Mouse (Mus musculus) midbrain, embryonic 12.5 days (tissue): Measurements from ENCODE around the gene Gpat2. TPM values are rescaled to one million over a fixed set of nuclear protein-coding genes. Genes with fewer than 3 reads are reported as not detected.

Source experiments
- ATAC-seq: fragments of 200-750 bp; cut with Nextera tagmentation; 2 replicates; pipeline ENCODE4 v1.8.0; 2017; ENCODE audit warnings: low read depth, moderate TSS enrichment, moderate library complexity; ENCODE audit not compliant: low FRiP score
- H3K27ac ChIP-seq: fragments of 300-500 bp; sonication (generic); replicated peaks from 2 replicates; pipeline ENCODE4 v1.5.1; 2016; ENCODE audit warnings: mild to moderate bottlenecking
- H3K27me3 ChIP-seq: fragments of 300-500 bp; sonication (generic); 2 replicates; pipeline ENCODE4 v1.6.1; 2016; ENCODE audit warnings: mild to moderate bottlenecking
- H3K36me3 ChIP-seq: fragments of 300-500 bp; sonication (generic); 2 replicates; pipeline ENCODE4 v1.6.1; 2016
- H3K4me1 ChIP-seq: fragments of 300-500 bp; sonication (generic); 2 replicates; pipeline ENCODE4 v1.6.1; 2016
- H3K4me2 ChIP-seq: fragments of 300-500 bp; sonication (generic); replicated peaks from 2 replicates; pipeline ENCODE4 v1.6.1; 2016; ENCODE audit warnings: mild to moderate bottlenecking, moderate library complexity
- H3K4me3 ChIP-seq: fragments of 300-500 bp; sonication (generic); 2 replicates; pipeline ENCODE4 v1.5.1; 2016; ENCODE audit warnings: mild to moderate bottlenecking
- H3K9ac ChIP-seq: fragments of 300-500 bp; sonication (generic); replicated peaks from 2 replicates; pipeline ENCODE4 v1.6.1; 2016; ENCODE audit warnings: mild to moderate bottlenecking, moderate library complexity
- H3K9me3 ChIP-seq: fragments of 300-500 bp; sonication (generic); 2 replicates; pipeline ENCODE4 v1.6.1; 2016; ENCODE audit warnings: mild to moderate bottlenecking
- WGBS: fragments of 180-500 bp; shearing (Covaris S2); methylation state at CpG from one replicate; pipeline ENCODE4 v1.1.7; 2016; 5-methylcytosine and 5-hydroxymethylcytosine counted together
- polyA plus RNA-seq: library from polyadenylated mRNA; unstranded; fragments of >200 nt; fragmentation: Nextera tagmentation; extraction: Ambion mirVana; gene quantifications from 2 replicates; pipeline ENCODE4 v1.2.1, GENCODE M21; 2016

The Gpat2 gene
- 0.20 TPM in 1 of 2 replicates, not detected in the other for polyA plus RNA-seq

GRCm38 (mm10) chr2:127424977-127425376 is at the start of gene Gpat2:
Gpat2 (plus strand) TSS chr2:127425199.
- Histone ChIP-seq H3K4me2 (no peak within 1 kb of the TSS), H3K36me3 (no peaks in the 10 kb centered on the region), H3K9ac (no peak within 1 kb of the TSS), H3K9me3 (no peaks in the 10 kb centered on the region), H3K27me3 (0 out of 2 replicates have a peak, but pooled peaks cover 4% of the 10 kb centered on the region), H3K4me3 (no peak within 1 kb of the TSS), H3K4me1 (no peaks in the 10 kb centered on the region), H3K27ac (no peak within 1 kb of the TSS)
- 90% methylated on average over 17 of the region's 17 CpGs for WGBS
- ATAC-seq = no peak

DNA sequence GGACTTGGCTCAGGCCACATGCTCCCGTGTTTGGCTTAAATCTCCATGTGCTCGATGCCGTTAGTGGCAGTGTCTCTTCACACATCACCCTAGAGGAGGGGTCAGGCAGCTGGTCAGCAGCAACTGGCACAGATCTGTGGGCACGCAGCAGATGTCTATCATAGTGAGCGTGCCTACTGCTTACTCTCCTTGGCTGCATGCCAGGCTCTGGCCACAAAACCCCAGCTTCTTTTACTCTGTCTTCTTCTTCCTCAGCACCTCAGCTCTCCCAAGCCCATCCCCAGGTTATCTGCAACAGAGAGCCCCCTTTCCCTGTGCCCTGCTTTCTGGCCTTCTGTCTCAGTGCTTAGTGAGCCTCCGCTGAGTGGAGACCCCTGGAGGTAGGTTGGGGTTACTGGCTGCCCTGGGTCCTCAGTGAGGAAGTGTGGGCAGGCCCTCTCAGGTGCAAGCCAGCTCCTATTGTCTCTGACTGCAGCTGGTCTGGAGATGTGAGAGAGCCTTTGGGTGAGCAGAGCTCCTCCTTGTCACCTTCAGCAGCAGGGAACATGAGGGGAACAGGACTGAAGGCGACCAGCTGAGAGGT is 49.1 kb upstream of the Gpat2 start:
- Histone ChIP-seq H3K4me1 (peaks cover 9% of the 10 kb centered on the region), H3K27ac (no peak overlapping the region), H3K4me3 (no peak overlapping the region), H3K9ac (no peak overlapping the region), H3K9me3 (no peaks in the 10 kb centered on the region), H3K36me3 (no peaks in the 10 kb centered on the region), H3K27me3 (no peaks in the 10 kb centered on the region; the same call in 1 of the 2 replicates), H3K4me2 (no peak overlapping the region)
- ATAC-seq = no peak
- 63% methylated on average over 7 of the region's 7 CpGs for WGBS

GRCm38 (mm10) chr2:127376423-127377051 is 48.5 kb upstream of the Gpat2 start:
- 85% methylated on average over 6 of the region's 6 CpGs for WGBS
- H3K4me1 ChIP-seq = peaks cover 9% of the 10 kb centered on the region
- no peaks in the 10 kb centered on the region for H3K9me3 ChIP-seq
- no peaks in the 10 kb centered on the region; the same call in 1 of the 2 replicates for H3K27me3 ChIP-seq
- no peak overlapping the region for H3K4me3 ChIP-seq
- H3K9ac ChIP-seq = no peak overlapping the region
- H3K36me3 ChIP-seq = no peaks in the 10 kb centered on the region
- no peak for ATAC-seq
- no peak overlapping the region for H3K4me2 ChIP-seq
- no peak overlapping the region for H3K27ac ChIP-seq

- H3K9ac ChIP-seq = no peak overlapping the region
- no peaks in the 10 kb centered on the region for H3K27me3 ChIP-seq
- WGBS = 62% methylated on average over 7 of the region's 7 CpGs
- ATAC-seq = no peak
- H3K4me3 ChIP-seq = no peak overlapping the region
- peaks cover 9% of the 10 kb centered on the region for H3K4me1 ChIP-seq
- H3K9me3 ChIP-seq = no peaks in the 10 kb centered on the region
- H3K27ac ChIP-seq = no peak overlapping the region
- no peaks in the 10 kb centered on the region for H3K36me3 ChIP-seq
- H3K4me2 ChIP-seq = no peak overlapping the region
Observed at GRCm38 (mm10) chr2:127377942-127378610, 46.9 kb upstream of the Gpat2 start.

GRCm38 (mm10) chr2:127378611-127378990 is 46.4 kb upstream of the Gpat2 start:
- no peak overlapping the region for H3K9ac ChIP-seq
- H3K9me3 ChIP-seq = no peaks in the 10 kb centered on the region
- peaks cover 9% of the 10 kb centered on the region for H3K4me1 ChIP-seq
- H3K4me3 ChIP-seq = no peak overlapping the region
- no peaks in the 10 kb centered on the region for H3K27me3 ChIP-seq
- no peak overlapping the region for H3K27ac ChIP-seq
- 68% methylated on average over 7 of the region's 7 CpGs for WGBS
- no peak for ATAC-seq
- H3K36me3 ChIP-seq = no peaks in the 10 kb centered on the region
- no peak overlapping the region for H3K4me2 ChIP-seq

GRCm38 (mm10) chr2:127379250-127379649 is 45.7 kb upstream of the Gpat2 start:
- peaks cover 9% of the 10 kb centered on the region for H3K4me1 ChIP-seq
- no peaks in the 10 kb centered on the region for H3K36me3 ChIP-seq
- H3K4me2 ChIP-seq = no peak overlapping the region
- 78% methylated on average over 3 of the region's 3 CpGs for WGBS
- H3K27ac ChIP-seq = no peak overlapping the region
- ATAC-seq = no peak
- H3K27me3 ChIP-seq = no peaks in the 10 kb centered on the region
- H3K9me3 ChIP-seq = no peaks in the 10 kb centered on the region
- no peak overlapping the region for H3K9ac ChIP-seq
- no peak overlapping the region for H3K4me3 ChIP-seq

- 67% methylated on average over 7 of the region's 7 CpGs for WGBS
- Histone ChIP-seq H3K9me3 (no peaks in the 10 kb centered on the region), H3K4me3 (no peak overlapping the region), H3K36me3 (no peaks in the 10 kb centered on the region), H3K27me3 (no peaks in the 10 kb centered on the region), H3K4me2 (no peak overlapping the region), H3K27ac (no peak overlapping the region), H3K4me1 (no peaks in the 10 kb centered on the region), H3K9ac (no peak overlapping the region)
- no peak for ATAC-seq
Observed at GRCm38 (mm10) chr2:127383881-127384280, 41.1 kb upstream of the Gpat2 start.

DNA sequence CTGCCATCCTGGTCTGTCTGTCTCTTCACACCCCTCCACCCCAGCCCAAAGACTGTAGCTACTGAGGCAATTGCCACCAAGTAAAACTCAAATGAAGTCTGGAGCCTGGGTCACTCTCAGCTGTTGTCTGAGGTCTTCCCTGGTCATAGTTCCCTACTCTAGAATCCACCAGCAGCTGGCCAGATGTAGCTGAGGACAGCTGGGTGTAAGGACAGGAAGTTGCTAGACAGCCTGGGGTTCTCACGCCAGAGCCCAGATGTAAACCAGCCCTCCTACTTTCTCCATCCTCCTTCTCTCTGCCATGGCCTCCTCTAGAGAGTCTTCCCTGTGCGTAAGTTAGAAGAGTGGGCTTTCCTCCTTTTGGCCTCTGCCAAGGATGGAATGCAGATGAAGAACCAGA is 37.5 kb upstream of the Gpat2 start:
- Histone ChIP-seq H3K4me1 (no peaks in the 10 kb centered on the region), H3K27me3 (no peaks in the 10 kb centered on the region), H3K9ac (no peak overlapping the region), H3K36me3 (no peaks in the 10 kb centered on the region), H3K9me3 (no peaks in the 10 kb centered on the region), H3K27ac (no peak overlapping the region), H3K4me2 (no peak overlapping the region), H3K4me3 (no peak overlapping the region)
- no peak for ATAC-seq
- 89% methylated on average over 2 of the region's 2 CpGs for WGBS

GRCm38 (mm10) chr2:127390352-127390751 is 34.6 kb upstream of the Gpat2 start:
- Histone ChIP-seq H3K27ac (no peak overlapping the region), H3K4me3 (no peak overlapping the region)

DNA sequence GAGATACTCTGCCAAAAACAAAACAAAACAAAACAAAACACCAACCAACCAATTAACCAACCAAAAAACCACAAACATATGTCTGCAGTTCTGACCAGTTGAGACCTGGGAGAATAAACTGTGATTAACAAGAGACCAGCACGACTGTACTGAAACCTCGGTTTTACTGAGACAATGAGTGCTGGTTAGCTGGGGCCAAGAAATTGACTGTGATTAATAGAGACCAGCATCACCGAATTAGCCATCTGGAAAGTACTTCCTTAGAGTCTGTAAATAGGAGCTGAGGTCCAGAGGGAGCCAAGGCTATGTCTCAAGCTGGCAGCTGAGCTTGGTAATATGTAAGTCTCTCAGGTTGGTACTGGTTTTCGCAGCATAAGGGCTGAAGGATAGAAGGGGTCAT is 34.2 kb upstream of the Gpat2 start:
- WGBS = 72% methylated on average over 4 of the region's 4 CpGs
- no peak overlapping the region for H3K4me2 ChIP-seq
- no peak overlapping the region for H3K27ac ChIP-seq

More at GRCm38 (mm10) chr2:127390352-127390751, 34.6 kb upstream of the Gpat2 start:
- H3K36me3 ChIP-seq = no peaks in the 10 kb centered on the region
- no peaks in the 10 kb centered on the region for H3K9me3 ChIP-seq
- H3K9ac ChIP-seq = no peak overlapping the region
- H3K27me3 ChIP-seq = no peaks in the 10 kb centered on the region
- ATAC-seq = no peak
- WGBS = 87% methylated on average over 3 of the region's 3 CpGs
- H3K4me1 ChIP-seq = no peaks in the 10 kb centered on the region
- H3K4me2 ChIP-seq = no peak overlapping the region

DNA sequence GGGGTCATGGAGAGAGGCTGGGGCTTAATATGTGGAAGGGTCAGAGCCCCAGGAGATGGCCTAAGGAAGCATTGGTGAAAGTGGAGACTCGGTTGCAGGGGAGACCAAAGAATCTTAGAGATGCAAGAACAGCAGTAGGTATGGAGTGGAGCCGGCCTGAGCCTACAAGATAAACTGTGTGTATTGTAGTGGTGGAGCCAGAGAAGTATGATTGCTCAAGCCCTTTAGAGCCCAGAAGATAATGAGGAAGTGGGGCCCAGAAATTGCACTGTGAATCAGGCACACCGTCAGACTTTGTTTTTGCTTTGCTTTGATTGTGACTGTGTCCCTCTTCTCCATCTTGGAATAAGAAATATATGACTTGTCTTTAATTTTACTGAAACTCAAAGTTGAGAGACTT is 33.7 kb upstream of the Gpat2 start:
- H3K4me1 ChIP-seq = no peaks in the 10 kb centered on the region
- no peaks in the 10 kb centered on the region for H3K9me3 ChIP-seq
- no peaks in the 10 kb centered on the region for H3K27me3 ChIP-seq
- no peak overlapping the region for H3K4me3 ChIP-seq
- no peak overlapping the region for H3K9ac ChIP-seq
- 76% methylated on average over 3 of the region's 3 CpGs for WGBS
- no peaks in the 10 kb centered on the region for H3K36me3 ChIP-seq
- no peak for ATAC-seq
- H3K27ac ChIP-seq = no peak overlapping the region
- H3K4me2 ChIP-seq = no peak overlapping the region

More for the DNA sequence above, 34.2 kb upstream of the Gpat2 start:
- H3K36me3 ChIP-seq = no peaks in the 10 kb centered on the region
- no peak overlapping the region for H3K4me3 ChIP-seq
- H3K4me1 ChIP-seq = no peaks in the 10 kb centered on the region
- no peaks in the 10 kb centered on the region for H3K9me3 ChIP-seq
- no peak overlapping the region for H3K9ac ChIP-seq
- H3K27me3 ChIP-seq = no peaks in the 10 kb centered on the region
- no peak for ATAC-seq

- WGBS = 90% methylated on average over 5 of the region's 5 CpGs
Observed at GRCm38 (mm10) chr2:127394606-127395161, 30.3 kb upstream of the Gpat2 start.

More at GRCm38 (mm10) chr2:127394606-127395161, 30.3 kb upstream of the Gpat2 start:
- no peak for ATAC-seq
- H3K36me3 ChIP-seq = no peaks in the 10 kb centered on the region
- H3K9ac ChIP-seq = no peak overlapping the region
- H3K4me2 ChIP-seq = no peak overlapping the region
- H3K27me3 ChIP-seq = no peaks in the 10 kb centered on the region
- no peaks in the 10 kb centered on the region for H3K4me1 ChIP-seq
- H3K9me3 ChIP-seq = no peaks in the 10 kb centered on the region
- H3K27ac ChIP-seq = no peak overlapping the region
- no peak overlapping the region for H3K4me3 ChIP-seq
